Mouse (Mus musculus): Measurements from ENCODE around the gene Gnaz. TPM values are rescaled to one million over a fixed set of nuclear protein-coding genes. Genes with fewer than 3 reads are reported as not detected.

Gnaz gene
- polyA plus RNA-seq, 1 experiment from 2014 or later, result 0.76 TPM

DNA sequence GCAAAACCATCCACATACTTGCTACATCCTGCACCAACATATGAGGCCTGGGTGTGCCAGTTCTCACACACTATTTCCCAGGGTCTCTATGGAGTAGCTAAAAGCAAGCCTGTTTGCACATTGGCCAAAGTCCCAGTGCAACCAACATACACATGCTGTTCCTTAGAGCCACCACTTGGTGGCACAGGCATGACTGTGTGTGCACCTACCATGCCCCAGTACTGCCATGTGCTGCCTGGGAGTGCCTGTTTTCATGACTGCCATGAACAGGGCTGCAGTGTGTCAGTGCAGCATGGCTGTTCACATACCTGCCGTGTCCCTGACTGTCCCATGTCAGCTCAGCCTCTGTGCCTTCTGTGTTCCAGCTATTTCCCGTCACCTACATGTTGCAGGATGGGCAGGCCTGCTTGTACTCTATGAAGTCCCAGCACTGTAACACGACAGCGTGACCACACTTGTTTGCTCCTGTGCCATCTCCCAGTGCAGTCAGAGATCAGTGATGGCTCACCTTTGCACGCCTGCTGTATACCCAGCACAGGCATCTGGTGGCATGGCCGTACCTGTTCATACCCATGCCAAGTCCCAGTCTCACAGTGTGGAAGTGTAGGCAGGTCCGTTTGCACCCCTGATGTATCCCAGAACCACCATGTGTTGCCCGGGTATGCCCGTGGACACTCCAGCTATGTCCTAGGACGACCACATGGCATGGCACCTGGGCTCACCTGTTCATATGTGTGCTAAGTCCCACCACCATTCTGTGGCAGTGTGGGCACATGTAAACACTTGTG lies 29.8 kb upstream of the Gnaz start:
- 75% methylated on average over 10 of the region's 10 CpGs for WGBS
- Histone ChIP-seq H3K9me3 (ENCODE audit: control insufficient read depth, low read length) (no peaks in the 10 kb centered on the region), H3K9ac (ENCODE audit: low read length) (no peak overlapping the region), H3K4me1 (ENCODE audit: control insufficient read depth in 2 of 2, insufficient read depth in 2 of 2, low read length in 2 of 2) (no peaks in the 10 kb centered on the region), H3K36me3 (ENCODE audit: control insufficient read depth, insufficient read depth, low read length) (no peaks in the 10 kb centered on the region), H3K4me2 (ENCODE audit: low read length) (no peak overlapping the region), H3K27ac (replicated peaks in 1 of 2; ENCODE audit: control insufficient read depth in 1 of 2, insufficient read depth in 1 of 2, low read depth in 2 of 2, low read length in 2 of 2) (no peak overlapping the region), H3K4me3 (ENCODE audit: control insufficient read depth in 1 of 2, insufficient read depth in 1 of 2, low read depth in 1 of 2, low read length in 2 of 2) (no peak overlapping the region), H3K27me3 (ENCODE audit: control insufficient read depth, insufficient read depth, low read length) (no peaks in the 10 kb centered on the region)
- ATAC-seq (ENCODE audit: insufficient number of reproducible peaks, insufficient read depth, low FRiP score, low read depth), result no peak

DNA sequence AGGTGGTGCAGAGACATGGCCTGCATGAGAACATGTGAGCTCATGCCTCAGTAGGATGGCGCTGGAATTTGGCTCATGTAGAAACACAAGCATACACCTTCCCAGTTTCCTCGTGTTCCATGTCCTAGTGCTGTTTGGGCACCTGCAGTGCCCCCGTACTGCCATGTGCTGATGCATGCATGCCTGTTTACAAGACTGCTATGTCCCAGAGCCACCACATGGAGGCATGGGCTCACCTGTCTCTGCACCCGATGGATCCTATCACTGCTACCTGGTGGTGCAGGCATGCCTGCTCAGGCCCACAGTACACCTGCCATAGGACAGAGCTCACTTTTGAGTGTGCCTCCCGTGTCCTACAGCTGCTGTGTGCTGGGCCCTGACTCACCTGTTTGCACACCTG lies 28.6 kb upstream of the Gnaz start:
- Histone ChIP-seq H3K4me1 (ENCODE audit: control insufficient read depth in 2 of 2, insufficient read depth in 2 of 2, low read length in 2 of 2) (no peaks in the 10 kb centered on the region), H3K4me3 (ENCODE audit: control insufficient read depth in 1 of 2, insufficient read depth in 1 of 2, low read depth in 1 of 2, low read length in 2 of 2) (no peak overlapping the region), H3K27ac (replicated peaks in 1 of 2; ENCODE audit: control insufficient read depth in 1 of 2, insufficient read depth in 1 of 2, low read depth in 2 of 2, low read length in 2 of 2) (no peak overlapping the region), H3K36me3 (ENCODE audit: control insufficient read depth, insufficient read depth, low read length) (no peaks in the 10 kb centered on the region), H3K4me2 (ENCODE audit: low read length) (no peak overlapping the region), H3K9me3 (ENCODE audit: control insufficient read depth, low read length) (no peaks in the 10 kb centered on the region), H3K9ac (ENCODE audit: low read length) (no peak overlapping the region), H3K27me3 (ENCODE audit: control insufficient read depth, insufficient read depth, low read length) (no peaks in the 10 kb centered on the region)
- WGBS, result 61% methylated on average over 5 of the region's 5 CpGs
- no peak for ATAC-seq (ENCODE audit: insufficient number of reproducible peaks, insufficient read depth, low FRiP score, low read depth)

DNA sequence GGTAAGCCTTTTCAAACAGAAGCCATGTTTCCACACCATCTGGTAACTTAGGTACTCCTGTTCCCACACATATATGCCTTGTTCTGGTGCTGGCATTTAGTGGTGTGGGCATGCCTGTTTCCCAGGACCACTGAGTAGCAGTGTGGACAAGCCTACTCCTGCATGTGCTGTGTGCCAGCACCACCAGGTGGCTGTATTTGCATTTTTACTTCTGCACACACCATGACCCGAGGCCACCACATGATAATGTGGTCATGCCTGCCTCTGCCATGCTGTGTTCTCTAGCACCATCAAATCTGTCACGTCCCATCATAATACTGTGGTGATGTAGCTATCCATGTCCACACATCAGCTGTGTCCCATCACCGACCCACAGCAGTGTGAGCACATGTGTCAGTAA lies 27.7 kb upstream of the Gnaz start:
- ATAC-seq (ENCODE audit: insufficient number of reproducible peaks, insufficient read depth, low FRiP score, low read depth), result no peak
- H3K9me3 ChIP-seq (ENCODE audit: control insufficient read depth, low read length), result no peaks in the 10 kb centered on the region
- no peak overlapping the region for H3K27ac ChIP-seq (replicated peaks in 1 of 2; ENCODE audit: control insufficient read depth in 1 of 2, insufficient read depth in 1 of 2, low read depth in 2 of 2, low read length in 2 of 2)
- WGBS, result 48% methylated on average over 3 of the region's 3 CpGs
- no peak overlapping the region for H3K4me2 ChIP-seq (ENCODE audit: low read length)
- no peaks in the 10 kb centered on the region for H3K27me3 ChIP-seq (ENCODE audit: control insufficient read depth, insufficient read depth, low read length)
- H3K4me3 ChIP-seq (ENCODE audit: control insufficient read depth in 1 of 2, insufficient read depth in 1 of 2, low read depth in 1 of 2, low read length in 2 of 2), result no peak overlapping the region
- no peaks in the 10 kb centered on the region for H3K36me3 ChIP-seq (ENCODE audit: control insufficient read depth, insufficient read depth, low read length)
- H3K4me1 ChIP-seq (ENCODE audit: control insufficient read depth in 2 of 2, insufficient read depth in 2 of 2, low read length in 2 of 2), result no peaks in the 10 kb centered on the region
- no peak overlapping the region for H3K9ac ChIP-seq (ENCODE audit: low read length)

DNA sequence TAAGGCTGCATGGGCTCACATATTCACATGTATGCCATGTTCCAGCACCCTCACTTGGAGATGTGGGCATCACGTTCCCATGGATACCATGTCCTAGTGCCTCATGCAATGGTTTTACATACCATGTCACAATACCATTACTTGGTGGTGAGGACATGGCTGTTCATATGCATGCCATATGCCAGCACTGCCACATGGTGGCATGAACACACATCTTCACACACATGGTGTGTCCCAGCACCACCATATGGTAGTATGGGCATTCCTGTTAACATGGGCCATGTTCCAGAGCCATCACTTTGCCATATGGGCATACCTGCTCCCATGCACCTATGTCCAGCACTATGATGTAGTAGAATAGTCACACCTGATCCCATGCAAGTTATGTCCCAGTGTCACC lies 26.2 kb upstream of the Gnaz start:
- H3K4me2 ChIP-seq (ENCODE audit: low read length), result no peak overlapping the region

DNA sequence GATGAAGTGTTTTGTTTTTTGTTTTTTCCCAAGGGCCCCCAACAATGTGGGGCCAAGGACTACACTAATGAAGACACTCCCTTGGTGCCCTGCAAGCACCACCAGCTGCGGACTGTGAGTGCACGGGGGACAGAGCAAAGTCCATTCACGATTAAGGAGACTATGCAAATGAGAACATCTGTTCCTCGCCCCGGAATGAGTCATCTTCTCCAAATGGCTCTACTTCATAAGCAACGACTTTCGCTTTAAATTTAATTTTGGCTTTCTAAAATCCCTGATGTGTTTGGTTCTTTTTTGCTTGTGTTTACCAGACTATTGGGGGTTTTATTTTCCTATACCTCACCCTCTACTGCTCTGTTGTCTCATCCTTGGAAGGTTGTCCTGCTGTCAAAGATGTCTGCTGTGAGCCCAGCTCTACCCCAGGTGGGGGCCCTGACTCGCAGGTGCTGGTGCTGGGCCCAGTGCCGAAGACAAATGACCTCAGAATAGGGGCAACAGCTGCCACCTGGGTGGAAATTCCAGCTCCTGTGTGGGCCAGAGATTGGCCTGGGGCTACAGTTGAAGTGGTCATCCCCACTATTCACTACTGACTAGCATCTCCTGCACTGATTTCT lies 14.0 kb upstream of the Gnaz start:
- Histone ChIP-seq H3K4me2 (ENCODE audit: low read length) (no peak overlapping the region), H3K36me3 (ENCODE audit: control insufficient read depth, insufficient read depth, low read length) (no peaks in the 10 kb centered on the region), H3K27me3 (ENCODE audit: control insufficient read depth, insufficient read depth, low read length) (no peaks in the 10 kb centered on the region), H3K4me1 (ENCODE audit: control insufficient read depth in 2 of 2, insufficient read depth in 2 of 2, low read length in 2 of 2) (no peaks in the 10 kb centered on the region), H3K4me3 (ENCODE audit: control insufficient read depth in 1 of 2, insufficient read depth in 1 of 2, low read depth in 1 of 2, low read length in 2 of 2) (no peak overlapping the region), H3K9me3 (ENCODE audit: control insufficient read depth, low read length) (no peaks in the 10 kb centered on the region), H3K9ac (ENCODE audit: low read length) (no peak overlapping the region), H3K27ac (replicated peaks in 1 of 2; ENCODE audit: control insufficient read depth in 1 of 2, insufficient read depth in 1 of 2, low read depth in 2 of 2, low read length in 2 of 2) (no peak overlapping the region)
- no peak for ATAC-seq (ENCODE audit: insufficient number of reproducible peaks, insufficient read depth, low FRiP score, low read depth)
- 51% methylated on average over 9 of the region's 9 CpGs for WGBS

More for the DNA sequence above, 26.2 kb upstream of the Gnaz start:
- no peak for ATAC-seq (ENCODE audit: insufficient number of reproducible peaks, insufficient read depth, low FRiP score, low read depth)
- WGBS, result 78% methylated on average over 1 of the region's 1 CpGs
- no peaks in the 10 kb centered on the region for H3K36me3 ChIP-seq (ENCODE audit: control insufficient read depth, insufficient read depth, low read length)
- no peaks in the 10 kb centered on the region for H3K9me3 ChIP-seq (ENCODE audit: control insufficient read depth, low read length)
- H3K27me3 ChIP-seq (ENCODE audit: control insufficient read depth, insufficient read depth, low read length), result no peaks in the 10 kb centered on the region
- no peaks in the 10 kb centered on the region for H3K4me1 ChIP-seq (ENCODE audit: control insufficient read depth in 2 of 2, insufficient read depth in 2 of 2, low read length in 2 of 2)
- H3K27ac ChIP-seq (replicated peaks in 1 of 2; ENCODE audit: control insufficient read depth in 1 of 2, insufficient read depth in 1 of 2, low read depth in 2 of 2, low read length in 2 of 2), result no peak overlapping the region
- H3K9ac ChIP-seq (ENCODE audit: low read length), result no peak overlapping the region
- H3K4me3 ChIP-seq (ENCODE audit: control insufficient read depth in 1 of 2, insufficient read depth in 1 of 2, low read depth in 1 of 2, low read length in 2 of 2), result no peak overlapping the region

DNA sequence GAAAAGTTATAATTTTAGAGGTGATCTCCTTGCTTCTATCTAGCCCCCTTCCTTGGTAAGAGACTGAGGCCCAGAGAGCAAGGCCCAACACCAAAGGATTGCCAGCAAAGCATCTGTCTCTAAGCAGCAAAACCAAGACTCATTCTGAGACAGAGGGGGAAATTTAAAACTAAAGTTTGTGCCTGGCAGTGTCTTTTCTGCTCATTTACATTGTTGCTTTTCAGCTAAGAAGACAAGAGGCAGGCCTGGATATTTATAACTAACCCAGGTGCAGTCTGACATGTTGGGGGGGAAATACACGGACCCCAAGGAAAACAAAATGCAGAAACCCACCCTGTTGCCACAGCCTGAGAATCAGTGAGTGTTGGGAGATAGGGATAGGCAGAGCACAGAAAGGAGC lies 2.6 kb upstream of the Gnaz start:
- no peak overlapping the region for H3K27ac ChIP-seq (replicated peaks in 1 of 2; ENCODE audit: control insufficient read depth in 1 of 2, insufficient read depth in 1 of 2, low read depth in 2 of 2, low read length in 2 of 2)
- no peak overlapping the region for H3K4me2 ChIP-seq (ENCODE audit: low read length)
- H3K4me1 ChIP-seq (ENCODE audit: control insufficient read depth in 2 of 2, insufficient read depth in 2 of 2, low read length in 2 of 2), result peaks cover 2 to 10% of the 10 kb centered on the region in 2 experiments
- no peak overlapping the region for H3K4me3 ChIP-seq (ENCODE audit: control insufficient read depth in 1 of 2, insufficient read depth in 1 of 2, low read depth in 1 of 2, low read length in 2 of 2)
- ATAC-seq (ENCODE audit: insufficient number of reproducible peaks, insufficient read depth, low FRiP score, low read depth), result no peak
- WGBS, result 67% methylated on average over 1 of the region's 1 CpGs
- no peaks in the 10 kb centered on the region for H3K36me3 ChIP-seq (ENCODE audit: control insufficient read depth, insufficient read depth, low read length)
- no peaks in the 10 kb centered on the region for H3K9me3 ChIP-seq (ENCODE audit: control insufficient read depth, low read length)
- H3K9ac ChIP-seq (ENCODE audit: low read length), result no peak overlapping the region
- peaks cover 47% of the 10 kb centered on the region for H3K27me3 ChIP-seq (ENCODE audit: control insufficient read depth, insufficient read depth, low read length)

DNA sequence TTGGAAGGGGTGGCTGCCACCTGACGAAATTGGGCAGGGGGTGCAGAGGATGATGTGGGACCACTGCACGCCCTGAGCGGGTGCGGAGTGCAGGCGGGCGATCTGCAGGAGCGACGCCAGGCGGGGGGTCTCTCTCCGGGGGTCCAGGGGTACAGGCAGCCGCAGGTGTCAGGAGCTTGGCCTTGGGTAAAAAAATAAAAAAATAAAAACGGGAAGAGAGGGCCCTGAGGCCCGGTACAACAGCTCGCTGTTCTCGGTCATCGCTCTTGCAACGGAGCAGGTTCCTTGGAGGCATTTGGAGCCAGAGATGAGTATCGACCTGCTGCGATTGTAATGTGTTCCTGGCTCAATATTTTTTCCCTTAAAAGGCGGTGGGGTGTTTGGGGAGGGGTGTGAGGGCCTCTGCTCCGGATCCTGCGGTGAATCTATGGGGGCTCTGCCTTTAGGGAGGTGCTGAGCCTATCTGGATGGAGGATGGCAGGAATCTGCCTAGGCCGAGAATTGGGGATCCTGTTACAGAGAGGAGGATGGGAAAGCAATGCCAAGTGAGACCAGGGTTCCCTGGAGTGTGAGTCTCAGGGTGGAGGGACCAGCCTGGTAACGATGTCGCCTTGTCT lies 782 bp downstream of the Gnaz start:
- Histone ChIP-seq H3K27ac (replicated peaks in 1 of 2; ENCODE audit: control insufficient read depth in 1 of 2, insufficient read depth in 1 of 2, low read depth in 2 of 2, low read length in 2 of 2) (no peak overlapping the region), H3K9me3 (ENCODE audit: control insufficient read depth, low read length) (no peaks in the 10 kb centered on the region), H3K4me1 (ENCODE audit: control insufficient read depth in 2 of 2, insufficient read depth in 2 of 2, low read length in 2 of 2) (peaks cover 2 to 10% of the 10 kb centered on the region in 2 experiments), H3K9ac (ENCODE audit: low read length) (peak overlapping the region; percentile 62), H3K4me2 (ENCODE audit: low read length) (peak overlapping the region; percentile 98), H3K36me3 (ENCODE audit: control insufficient read depth, insufficient read depth, low read length) (no peaks in the 10 kb centered on the region), H3K27me3 (ENCODE audit: control insufficient read depth, insufficient read depth, low read length) (peaks cover 56% of the 10 kb centered on the region), H3K4me3 (ENCODE audit: control insufficient read depth in 1 of 2, insufficient read depth in 1 of 2, low read depth in 1 of 2, low read length in 2 of 2) (peak overlapping the region; percentile 62 to 63)
- WGBS, result 7% methylated on average over 25 of the region's 25 CpGs
- no peak for ATAC-seq (ENCODE audit: insufficient number of reproducible peaks, insufficient read depth, low FRiP score, low read depth)
